Mouse (Mus musculus): ENCODE data around the gene Mrpl39. TPM values are rescaled to one million over a fixed set of nuclear protein-coding genes. Genes with fewer than 3 reads are reported as not detected.

Mrpl39 gene
- 1 to 10 TPM; 8.5 to 8.8 TPM for total RNA-seq (2023)

GRCm38 (mm10) chr16:84735166-84736105, at the start of gene Mrpl39:
Gene Mrpl39, minus strand, starts transcription at chr16:84735742.

GRCm38 (mm10) chr16:84774003-84774703, 38.6 kb upstream of the Mrpl39 start, which contains the start of gene Jam2:
Gene Jam2, plus strand, starts transcription at chr16:84774123.

Other genes starting within 250 kb of the Mrpl39 start
- gene A730009L09Rik, start 220.6 kb downstream of the Mrpl39 start, total RNA-seq (2023) = not detected
- under 1 TPM in 1 of 2 experiments, not detected in 1; 0.13 TPM for gene Jam2, start 38.4 kb upstream of the Mrpl39 start, total RNA-seq (2023)
- 10 to 100 TPM; 28.7 to 37.5 TPM for gene Gabpa, start 99.2 kb upstream of the Mrpl39 start, total RNA-seq (2023)
- gene Atp5j, start 99.9 kb upstream of the Mrpl39 start, total RNA-seq (2023) = 100 to 1,000 TPM; 117 to 133 TPM

All from neutrophil, adult 83 days (primary cell).